Mouse (Mus musculus) frontal cortex, postnatal 25 days (tissue): ENCODE measurements around the gene Slbp.

Experiments used
- DNase-seq, 2 experiments: peaks; one replicate each; pipeline ENCODE4 v3.0.0; 2022; ENCODE audit warnings: low spot score in 2 of 2

Slbp gene

DNA sequence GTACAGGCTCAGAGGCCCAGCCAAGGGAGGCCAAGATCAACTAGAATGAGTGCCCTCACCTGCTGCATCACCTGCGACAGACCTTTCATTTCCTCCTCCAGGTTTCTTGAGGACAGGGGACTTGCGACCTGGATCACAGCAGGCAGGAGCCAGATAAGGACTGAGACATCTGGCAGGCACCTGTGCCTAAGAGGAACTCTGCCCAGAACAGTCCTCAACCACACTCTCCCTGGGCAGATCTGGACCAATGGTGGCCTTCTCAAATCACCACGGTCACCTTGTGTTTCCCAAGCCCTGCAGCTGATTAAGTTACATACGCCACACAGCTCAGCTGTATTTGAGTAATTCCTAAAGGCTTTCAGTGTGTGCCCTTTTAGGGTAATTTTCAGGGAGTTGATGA lies 21.8 kb downstream of the Slbp start:
- no peak for DNase-seq

DNA sequence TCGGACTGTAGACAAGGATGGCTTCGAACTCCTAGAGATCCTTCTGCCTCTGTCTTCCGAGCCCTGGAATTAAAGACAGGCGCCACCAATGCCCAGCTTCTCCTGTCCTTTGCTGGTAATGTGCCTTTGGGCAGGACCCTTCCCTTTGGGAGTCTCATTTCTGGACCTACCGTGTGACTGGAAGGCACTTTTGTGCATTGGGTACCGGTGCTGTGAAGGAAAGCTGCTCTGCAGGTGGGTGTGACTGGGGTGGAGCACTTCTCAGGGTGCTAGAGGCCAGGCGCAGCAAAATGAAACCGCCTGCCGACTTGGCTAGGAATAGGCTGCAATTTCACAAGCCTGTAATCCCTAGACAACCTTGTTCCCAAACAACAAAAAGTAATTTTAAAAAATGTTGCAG lies 22.3 kb downstream of the Slbp start:
- DNase-seq = no peak

DNA sequence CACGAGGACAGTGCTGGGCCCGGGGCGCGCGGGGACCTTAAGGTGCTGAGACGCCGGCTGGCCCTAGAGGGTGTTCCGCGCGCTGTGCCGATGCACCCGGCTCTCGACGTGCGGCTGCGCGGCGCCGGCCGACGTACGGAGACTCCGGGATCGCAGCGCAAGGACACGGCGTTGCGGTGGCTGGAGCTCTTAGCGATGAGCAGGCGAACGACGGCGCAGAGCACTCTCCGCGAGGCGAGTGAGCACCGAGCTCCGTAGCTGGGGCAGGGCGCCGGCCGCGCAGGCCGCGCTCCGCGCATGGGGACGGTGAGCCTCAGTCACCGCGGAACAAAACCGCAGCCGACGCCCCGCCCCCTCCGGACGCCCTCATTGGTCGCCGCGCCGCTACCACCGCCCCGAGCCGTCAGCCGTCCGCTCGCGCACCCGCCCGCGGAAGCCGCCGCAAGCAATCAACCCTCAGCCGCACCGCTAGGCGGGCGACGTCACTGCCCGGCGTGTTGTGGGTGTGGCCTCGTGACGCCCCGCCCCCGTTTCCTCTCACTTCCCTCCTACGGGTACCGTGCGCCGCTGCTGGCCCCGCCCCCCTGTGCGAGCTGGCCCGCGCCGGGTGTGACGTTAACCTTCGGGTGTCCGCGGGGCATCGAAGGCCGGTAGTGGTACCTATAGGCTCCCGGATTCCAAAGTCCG lies 22.9 kb downstream of the Slbp start, which contains the start of the genes Fam53a and Gm9903:
Gene Fam53a (minus strand): TSS at position 335 of the 687 bp plus-strand sequence.
Gene Gm9903 (plus strand): TSS at position 625 of the 687 bp plus-strand sequence.
- peak; percentile 99 to 100 for DNase-seq

DNA sequence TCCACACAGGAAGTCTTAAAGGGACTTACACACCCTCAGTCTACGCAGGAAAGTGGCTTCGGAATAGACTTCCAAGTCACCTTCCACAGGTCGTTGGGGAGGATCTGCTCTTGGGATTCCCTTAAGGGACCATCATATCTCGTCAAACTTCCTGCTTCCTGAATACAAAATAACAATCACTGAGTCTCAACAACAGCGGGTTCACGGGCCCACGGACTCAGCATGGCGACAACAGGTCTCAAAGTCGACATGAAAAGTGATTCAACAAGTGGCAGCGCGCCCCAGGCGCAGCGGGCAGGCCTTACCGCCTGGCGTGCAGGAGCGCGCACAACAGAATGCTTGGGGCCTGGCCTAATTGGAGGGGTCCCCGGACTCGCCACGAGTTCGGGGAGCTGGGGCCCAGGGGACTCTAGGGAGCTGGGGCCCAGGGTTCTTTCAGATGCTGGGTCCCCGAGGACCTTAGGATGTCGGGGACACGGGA lies 23.5 kb downstream of the Slbp start:
- peak; percentile 15 to 25 for DNase-seq

DNA sequence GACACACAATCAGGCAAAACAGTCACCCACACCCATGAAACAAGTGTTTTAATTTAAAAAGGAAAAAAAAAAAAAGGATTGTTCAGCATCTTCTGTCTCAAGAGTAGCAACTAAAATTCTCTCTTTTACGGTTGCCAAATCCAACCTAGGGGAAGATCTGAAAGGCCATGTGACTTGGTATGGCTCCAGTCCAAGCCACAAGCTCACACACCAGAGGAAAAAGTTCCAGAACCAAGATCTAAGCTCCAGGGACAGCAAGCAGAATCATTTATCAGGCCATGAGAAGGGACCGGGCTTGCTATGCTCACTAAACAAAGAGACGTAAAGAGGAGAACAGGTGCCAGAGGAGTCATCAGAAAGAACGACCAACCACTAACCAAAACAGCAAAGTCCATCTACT lies 24.4 kb downstream of the Slbp start:
- no peak for DNase-seq

DNA sequence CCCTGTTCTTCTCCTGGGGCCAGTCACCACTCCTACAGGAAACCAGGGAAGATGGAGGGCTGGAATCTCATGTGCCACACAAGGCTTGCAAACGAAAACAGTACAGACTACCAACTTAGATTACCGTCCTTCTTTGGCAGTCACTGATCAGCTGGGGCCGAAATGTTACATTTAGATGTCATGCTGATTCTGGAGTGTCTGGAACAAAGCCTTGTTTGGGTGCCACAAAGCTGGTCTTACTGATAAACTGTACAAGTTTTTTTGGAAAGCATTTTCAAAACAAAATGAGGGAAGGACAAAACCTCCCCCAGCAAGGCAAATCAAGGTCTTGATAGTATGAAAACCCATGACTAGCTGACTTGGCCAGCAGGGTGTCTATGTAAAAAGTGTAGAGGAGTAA lies 28.6 kb downstream of the Slbp start:
- DNase-seq = no peak

DNA sequence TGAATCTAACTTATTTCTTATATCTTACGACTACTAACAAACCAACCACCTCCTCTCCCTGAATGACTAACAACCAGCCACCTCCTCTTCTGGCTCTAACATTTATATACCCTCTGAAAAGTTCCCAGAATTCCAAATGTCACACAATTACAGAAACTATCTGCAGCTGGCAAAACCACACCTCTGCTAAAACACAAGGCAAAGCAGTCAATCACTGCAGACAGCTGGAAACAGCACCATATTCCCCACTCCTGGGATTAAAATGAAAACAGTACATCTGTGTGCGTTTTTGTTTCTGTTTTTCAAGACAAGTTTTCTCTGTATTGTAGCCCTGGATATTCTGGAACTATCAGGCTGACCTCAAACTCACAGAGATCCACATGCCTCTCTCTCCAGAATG lies 29.7 kb downstream of the Slbp start:
- no peak for DNase-seq

DNA sequence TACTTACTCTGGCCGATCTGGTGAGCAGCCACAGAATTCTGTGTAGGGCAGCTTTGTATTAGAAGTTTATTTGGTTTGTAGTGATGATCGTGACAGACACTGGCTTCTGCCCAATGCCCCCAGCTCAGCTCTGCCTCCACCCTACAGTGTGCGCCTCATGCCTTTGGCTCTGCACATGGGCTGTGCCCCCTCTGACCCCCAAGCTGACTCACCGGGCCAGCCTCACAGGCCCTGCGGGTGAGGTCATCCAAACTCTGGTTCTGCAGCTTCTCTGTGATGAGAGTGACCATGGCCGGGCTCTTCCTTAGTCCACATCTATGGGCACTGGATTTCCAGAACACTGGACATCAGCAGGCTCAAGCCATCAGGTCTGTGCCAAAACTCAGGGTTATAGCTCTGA lies 38.0 kb downstream of the Slbp start:
- DNase-seq = no peak

DNA sequence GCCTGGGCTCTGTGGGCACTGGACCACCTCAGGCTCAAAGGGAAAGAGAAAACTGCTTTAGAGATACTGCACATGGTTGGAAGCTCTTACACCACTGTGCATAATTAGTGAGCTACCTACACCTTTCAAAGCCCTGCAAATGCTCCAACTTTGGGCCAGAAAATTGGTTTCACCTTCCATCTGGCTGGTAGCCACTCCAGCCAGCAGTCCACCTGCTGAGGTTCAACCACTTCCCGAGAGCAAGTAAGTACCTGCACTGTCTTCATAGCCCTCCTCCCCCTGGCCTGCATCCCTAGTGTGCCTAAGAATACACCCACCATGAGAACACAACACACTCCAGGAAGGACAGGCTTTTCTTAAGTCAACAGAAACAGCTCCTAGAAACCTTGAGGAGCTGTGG lies 40.6 kb downstream of the Slbp start:
- DNase-seq = no peak

DNA sequence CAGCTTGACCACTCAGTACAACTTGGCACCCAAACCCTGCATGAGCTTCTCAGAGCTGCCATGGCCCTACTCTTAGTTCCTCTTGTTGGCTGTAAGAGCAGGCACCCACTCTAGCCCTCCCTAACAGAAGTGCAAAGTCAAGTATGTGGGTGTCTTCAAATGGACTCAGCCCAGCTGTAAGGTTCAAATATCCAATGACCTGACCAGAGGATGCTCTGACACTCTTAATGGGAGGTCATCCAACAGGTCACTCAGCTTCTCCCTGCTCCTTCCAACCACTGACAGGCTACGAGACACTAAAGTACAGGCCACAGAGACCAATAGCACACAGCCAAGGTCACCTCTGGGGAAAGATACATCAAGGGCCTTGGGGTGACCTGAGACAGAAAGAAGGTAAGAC lies 43.1 kb downstream of the Slbp start:
- DNase-seq = no peak

DNA sequence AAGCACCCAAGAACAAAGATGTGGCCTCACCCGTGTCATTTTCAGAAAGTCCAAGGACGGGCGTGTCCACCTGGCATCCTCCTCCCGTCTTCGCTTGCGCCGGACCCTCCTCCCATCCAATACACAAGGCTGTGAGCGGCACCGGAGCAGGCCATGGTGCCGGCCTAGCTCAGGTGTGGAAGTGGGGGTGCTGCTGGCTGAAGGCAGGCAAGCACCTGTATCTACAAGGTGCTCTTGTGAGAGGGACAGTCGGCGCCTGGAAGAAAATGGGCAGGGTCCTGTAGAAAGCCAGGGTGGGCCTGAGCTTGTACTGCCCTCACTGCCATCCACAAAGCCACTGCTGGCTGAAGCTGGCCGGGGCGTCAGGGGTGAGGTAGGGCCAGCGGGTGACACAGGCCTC lies 44.9 kb downstream of the Slbp start:
- no peak for DNase-seq

DNA sequence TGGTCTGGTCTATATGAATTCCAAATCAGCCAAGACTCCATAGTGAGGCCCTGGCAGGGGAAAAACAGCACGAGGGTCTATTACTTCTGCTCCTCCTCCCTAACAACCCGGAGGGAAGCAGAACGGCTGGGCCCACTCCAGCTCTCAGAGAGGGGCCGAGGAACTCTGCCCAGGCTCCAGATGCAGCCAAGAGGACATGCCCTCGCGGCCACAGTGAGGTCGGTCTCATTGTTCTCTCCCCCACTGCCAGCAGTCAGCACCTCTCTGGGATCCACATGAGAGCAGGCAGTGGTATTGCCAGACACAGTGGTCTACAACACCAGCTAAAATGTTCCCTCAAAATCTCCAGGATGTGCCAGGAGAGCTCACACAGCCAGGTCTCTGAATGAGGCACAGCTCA lies 45.7 kb downstream of the Slbp start:
- DNase-seq = no peak

DNA sequence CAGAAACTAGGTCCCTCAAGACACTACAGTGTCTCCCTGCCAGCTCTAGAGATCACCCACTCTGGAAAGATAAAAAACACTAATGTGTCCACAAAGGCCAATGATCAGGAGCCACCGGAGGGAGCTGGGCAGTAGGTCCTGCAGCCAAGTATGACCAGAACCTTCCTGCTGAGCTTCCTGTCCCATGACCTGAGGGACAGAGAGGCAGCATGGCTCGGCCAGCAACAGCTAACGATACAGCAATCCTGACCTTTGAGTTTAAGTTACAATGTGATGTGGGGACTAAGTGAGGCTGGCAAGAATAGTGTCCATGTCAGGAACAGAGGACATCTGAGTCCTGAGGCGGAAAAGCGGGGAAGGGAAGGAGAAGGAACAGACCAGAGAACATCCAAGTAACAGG lies 47.1 kb downstream of the Slbp start:
- DNase-seq = no peak

DNA sequence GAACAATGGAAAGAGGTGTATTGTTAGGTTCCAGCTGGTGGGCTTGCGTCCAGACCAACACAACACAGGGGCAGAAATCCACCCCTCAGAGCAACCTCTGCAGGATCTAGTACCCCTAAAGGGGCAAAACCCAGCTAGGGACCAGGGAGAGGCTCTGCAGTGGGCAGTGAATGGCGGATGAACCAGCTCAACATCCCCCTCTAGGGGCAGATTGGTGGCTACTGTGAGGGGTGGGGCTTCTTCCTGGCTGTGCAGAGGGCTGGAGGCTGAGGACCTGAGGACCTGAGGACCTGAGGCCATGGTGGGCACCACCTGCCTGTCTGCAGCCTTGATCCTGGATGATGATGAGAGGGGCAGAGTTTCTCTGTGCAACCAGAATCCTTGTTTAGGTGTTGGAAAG lies 58.8 kb downstream of the Slbp start:
- no peak for DNase-seq

DNA sequence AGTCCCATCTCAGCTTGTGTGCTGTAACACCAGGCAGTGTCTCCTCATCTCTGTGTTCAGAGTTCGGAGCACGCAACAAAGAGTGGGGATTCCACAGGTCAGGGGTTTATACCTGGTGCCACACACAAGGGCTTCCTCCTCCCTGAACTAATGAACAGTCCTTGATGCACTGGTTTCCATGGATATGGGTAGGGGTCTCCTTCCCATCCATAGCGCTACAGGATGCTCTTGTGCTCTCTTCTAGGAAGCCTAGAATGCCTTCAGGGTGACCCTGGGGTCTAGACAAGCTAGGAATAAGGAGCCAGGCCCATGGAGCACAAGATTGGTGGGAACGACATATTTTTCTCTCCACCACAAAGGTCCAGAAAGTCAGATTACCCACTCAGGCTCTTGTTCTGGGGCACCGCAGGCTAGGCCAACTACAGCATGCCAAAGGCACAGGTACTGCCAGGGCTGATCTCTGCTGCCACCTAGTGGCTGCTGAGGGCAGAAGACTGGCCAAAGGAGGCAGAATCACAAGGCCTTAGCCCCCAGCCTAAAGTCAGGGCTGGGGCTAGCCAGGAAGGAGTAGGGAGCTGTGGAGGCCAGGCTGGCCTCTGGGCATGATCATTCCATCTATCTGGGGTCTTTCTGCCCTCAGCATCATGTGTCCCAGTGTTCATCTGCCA lies 63.0 kb downstream of the Slbp start:
- peak; percentile 48 to 55 for DNase-seq

DNA sequence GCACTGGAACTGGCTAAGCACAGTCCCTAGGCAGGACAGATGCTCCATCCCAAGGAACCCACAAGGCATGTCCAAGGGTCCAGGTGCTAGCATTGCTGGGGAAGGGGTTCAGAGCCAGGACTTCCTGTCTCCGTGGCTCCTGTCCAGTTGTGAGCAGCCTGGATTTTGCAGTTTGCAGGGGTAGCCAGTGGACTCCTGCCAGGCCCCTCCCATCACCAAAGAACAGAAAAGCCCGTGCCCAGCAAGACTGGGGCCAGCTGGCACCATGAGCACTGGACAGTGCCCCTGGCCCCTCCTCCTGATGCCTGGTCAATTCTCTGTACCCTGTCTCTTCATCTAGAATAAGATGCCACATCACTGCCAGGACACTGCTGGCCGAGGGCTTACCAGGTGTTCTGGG lies 64.3 kb downstream of the Slbp start:
- no peak for DNase-seq

DNA sequence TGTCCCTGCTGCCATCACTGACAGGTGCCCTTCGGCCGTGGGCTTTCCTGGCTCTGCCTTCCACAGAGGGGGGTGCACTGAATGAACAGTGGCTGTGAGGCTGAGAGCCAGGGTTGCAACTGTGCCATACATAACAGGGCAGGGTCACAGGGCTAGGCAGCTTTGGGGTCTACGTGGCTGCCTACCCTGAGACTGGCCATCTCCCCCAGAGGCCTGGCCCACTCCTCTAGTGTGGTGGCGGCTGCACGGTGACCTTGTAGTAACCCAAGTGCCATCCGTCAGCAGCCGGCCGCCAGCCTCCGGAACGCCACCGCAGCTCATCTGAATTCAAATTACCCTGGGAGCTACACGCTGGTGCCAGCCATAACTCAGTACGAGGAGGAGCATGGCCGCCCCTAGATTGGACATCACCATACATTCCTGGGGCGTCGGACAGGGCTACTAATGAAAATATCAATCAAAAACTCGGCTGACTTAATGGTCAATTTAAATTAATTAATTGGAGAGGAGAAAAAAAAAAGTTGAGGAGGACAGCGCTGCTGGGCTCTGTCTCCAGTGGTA lies 64.8 kb downstream of the Slbp start:
- no peak for DNase-seq
